Mouse (Mus musculus) adipocyte (in vitro differentiated cells): ENCODE measurements around the gene Mogat2.
A peak's percentile ranks its signal among the peaks of the same experiment; 100 is the strongest.

Experiments
- DNase-seq: peaks from one replicate; pipeline ENCODE4 v3.0.0-alpha.2; 2016; ENCODE audit warnings: low spot score

The Mogat2 gene

GRCm38 (mm10) chr7:99235657-99236056 is 2.8 kb downstream of the Mogat2 start:
- no peak for DNase-seq

GRCm38 (mm10) chr7:99234916-99235315 is 3.5 kb downstream of the Mogat2 start:
- DNase-seq = no peak

GRCm38 (mm10) chr7:99232571-99232970 is 5.8 kb downstream of the Mogat2 start:
- DNase-seq = no peak

- no peak for DNase-seq
These were observed 8.2 kb downstream of the Mogat2 start for GRCm38 (mm10) chr7:99230061-99230747.

GRCm38 (mm10) chr7:99229411-99229810 is 9.0 kb downstream of the Mogat2 start:
- DNase-seq = peak; percentile 74

GRCm38 (mm10) chr7:99228825-99229224 is 9.6 kb downstream of the Mogat2 start:
- DNase-seq = no peak

- no peak for DNase-seq
These were observed 11.2 kb downstream of the Mogat2 start for GRCm38 (mm10) chr7:99227267-99227666.

GRCm38 (mm10) chr7:99226662-99227061 is 11.8 kb downstream of the Mogat2 start:
- DNase-seq = no peak

- DNase-seq = peak; percentile 66
These were observed 13.0 kb downstream of the Mogat2 start for GRCm38 (mm10) chr7:99225421-99225820.

GRCm38 (mm10) chr7:99224648-99225190 is 13.7 kb downstream of the Mogat2 start:
- peak; percentile 6 for DNase-seq

- no peak for DNase-seq
These were observed 14.2 kb downstream of the Mogat2 start for GRCm38 (mm10) chr7:99224225-99224624.

GRCm38 (mm10) chr7:99217338-99218074 is 20.9 kb downstream of the Mogat2 start:
- peak; percentile 76 for DNase-seq

GRCm38 (mm10) chr7:99215347-99215855 is 23.0 kb downstream of the Mogat2 start:
- DNase-seq = peak; percentile 48

- no peak for DNase-seq
These were observed 23.7 kb downstream of the Mogat2 start for GRCm38 (mm10) chr7:99214621-99215185.

- no peak for DNase-seq
These were observed 24.7 kb downstream of the Mogat2 start for GRCm38 (mm10) chr7:99213686-99214085.

GRCm38 (mm10) chr7:99213056-99213455 is 25.4 kb downstream of the Mogat2 start:
- DNase-seq = no peak

GRCm38 (mm10) chr7:99208704-99209103 is 29.7 kb downstream of the Mogat2 start:
- no peak for DNase-seq

- no peak for DNase-seq
These were observed 32.1 kb downstream of the Mogat2 start for GRCm38 (mm10) chr7:99206364-99206763.

- no peak for DNase-seq
These were observed 36.3 kb downstream of the Mogat2 start for GRCm38 (mm10) chr7:99202163-99202562.

GRCm38 (mm10) chr7:99200290-99200689 is 38.1 kb downstream of the Mogat2 start:
- DNase-seq = no peak

GRCm38 (mm10) chr7:99199451-99200175 is 38.8 kb downstream of the Mogat2 start:
- no peak for DNase-seq

- DNase-seq = no peak
These were observed 39.6 kb downstream of the Mogat2 start for GRCm38 (mm10) chr7:99198811-99199210.
